ENCODE assay signal across 10 mouse cellular contexts in genomic region chr15:80075733-80076337, GRCm38 (mm10). TPM values are rescaled to one million over a fixed set of nuclear protein-coding genes. Genes with fewer than 3 reads are reported as not detected.
DNase-seq lines count a peak whose midpoint lies in the region; ATAC-seq and TF ChIP-seq lines count a peak whose summit lies in the region.
"Had no signal": no experiment of that assay in that cellular context is flagged by ENCODE, and none has a peak within 500 bp of the region (broad histone marks: within the 10 kb centered on the region; RNA-seq: fewer than 3 reads in every experiment).

No protein-coding gene starts in this region.

- no peak for DNase-seq in intestine, embryonic 14.5 days (ENCODE audit: low spot score)
- peak; percentile 49 for DNase-seq in MN1 (ENCODE audit: low spot score)
- DNase-seq in gastrocnemius, adult 8-10 months (ENCODE audit: low spot score in 2 of 2) = no peak
- DNase-seq in thymus, postnatal 36 days = no peak
- DNase-seq: kidney, postnatal 25 days had no signal

- no peaks in the 10 kb centered on the region for H3K9me3 ChIP-seq in intestine, embryonic 14.5 days (ENCODE audit: control insufficient read depth, low read length)
- no peaks in the 10 kb centered on the region for H3K9me3 ChIP-seq in intestine, postnatal 0 days (ENCODE audit: control insufficient read depth)

- H3K36me3 ChIP-seq in intestine, embryonic 14.5 days (ENCODE audit: control insufficient read depth, insufficient read depth, low read length) = peaks cover 43% of the 10 kb centered on the region
- H3K36me3 ChIP-seq in intestine, postnatal 0 days (ENCODE audit: control insufficient read depth, insufficient read depth) = peaks cover 43% of the 10 kb centered on the region

- H3K9ac ChIP-seq in intestine, embryonic 14.5 days (ENCODE audit: low read length) = no peak overlapping the region
- H3K9ac ChIP-seq in intestine, postnatal 0 days (ENCODE audit: low read depth, low read length) = no peak overlapping the region

- WGBS in intestine, embryonic 14.5 days = 28% methylated on average over 5 of the region's 5 CpGs
- 33% methylated on average over 5 of the region's 5 CpGs for WGBS in intestine, postnatal 0 days

- H3K27ac ChIP-seq in intestine, embryonic 14.5 days (ENCODE audit: low read depth) = no peak overlapping the region; the same call in 1 of the 2 replicates
- H3K27ac ChIP-seq in intestine, postnatal 0 days (ENCODE audit: low read depth, low read length) = no peak overlapping the region
- peak overlapping the region; percentile 17; the same call in 1 of the 2 replicates for H3K27ac ChIP-seq in embryonic fibroblast, embryonic 13.5 days (ENCODE audit: insufficient read depth, low read length)

- H3K4me1 ChIP-seq in intestine, embryonic 14.5 days (replicated peaks; ENCODE audit: control insufficient read depth, insufficient read depth, low read length) = no peaks in the 10 kb centered on the region
- H3K4me1 ChIP-seq in intestine, postnatal 0 days (replicated peaks; ENCODE audit: control insufficient read depth, insufficient read depth, low read length) = no peaks in the 10 kb centered on the region
- no peaks in the 10 kb centered on the region for H3K4me1 ChIP-seq in embryonic fibroblast, embryonic 13.5 days (ENCODE audit: control insufficient read depth, insufficient read depth, low read length)

- no peak overlapping the region for H3K4me2 ChIP-seq in intestine, embryonic 14.5 days (ENCODE audit: low read length)
- no peak overlapping the region for H3K4me2 ChIP-seq in intestine, postnatal 0 days (replicated peaks; ENCODE audit: low read depth)

- no peak for TF ChIP-seq CTCF in intestine, postnatal 0 days (IDR thresholded peaks at IDR 0.05; ENCODE audit: low read depth)
- TF ChIP-seq CTCF in embryonic fibroblast, embryonic 13.5 days (IDR thresholded peaks at IDR 0.05; ENCODE audit: borderline replicate concordance, insufficient read depth, low read length) = no peak

- no peak; the same call in 1 of the 2 replicates for TF ChIP-seq POLR2A in embryonic fibroblast, embryonic 13.5 days (IDR thresholded peaks at IDR 0.05; ENCODE audit: low read depth, low read length)

- H3K4me3 ChIP-seq in intestine, embryonic 14.5 days (ENCODE audit: low read depth, low read length) = no peak overlapping the region
- no peak overlapping the region for H3K4me3 ChIP-seq in intestine, postnatal 0 days (ENCODE audit: low read depth, low read length)
- H3K4me3 ChIP-seq in embryonic fibroblast, embryonic 13.5 days (ENCODE audit: insufficient read depth, low read length) = no peak overlapping the region
- H3K4me3 ChIP-seq: erythroblast, embryonic 14.5 days had no signal

- peak; percentile 33; the same call in 1 of the 2 replicates for ATAC-seq in intestine, embryonic 14.5 days (replicated peaks; ENCODE audit: low FRiP score, low TSS enrichment, low read depth)
- ATAC-seq in intestine, postnatal 0 days = no peak
- peak; percentile 27 for ATAC-seq in megakaryocyte-erythroid progenitor cell, adult 5-6 weeks (replicated peaks; ENCODE audit: low FRiP score, low TSS enrichment, poor library complexity, severe bottlenecking)
- no peak for ATAC-seq in monocyte, adult 5-6 weeks (replicated peaks; ENCODE audit: insufficient number of reproducible peaks, low FRiP score, low TSS enrichment, poor library complexity, severe bottlenecking)

- H3K27me3 ChIP-seq in intestine, embryonic 14.5 days (replicated peaks; ENCODE audit: control insufficient read depth, insufficient read depth, low read length) = no peaks in the 10 kb centered on the region
- no peaks in the 10 kb centered on the region for H3K27me3 ChIP-seq in intestine, postnatal 0 days (replicated peaks; ENCODE audit: control insufficient read depth, insufficient read depth, low read length)

RNA-seq across cellular contexts. Expression of gene Syngr1, which starts 15.3 kb away (rescaled TPM):
- 20.7 and 24.3 TPM in 2 replicates for polyA plus RNA-seq in intestine, embryonic 14.5 days (2014; fragmentation: Nextera tagmentation; extraction: Ambion mirVana)
- polyA plus RNA-seq in intestine, postnatal 0 days (2015; fragmentation: Nextera tagmentation; extraction: Ambion mirVana) = 6.8 and 10.4 TPM in 2 replicates
- 0.95 and 1.1 TPM in 2 replicates for polyA plus RNA-seq in embryonic fibroblast, embryonic 13.5 days (2011; ENCODE audit: insufficient read length, low read depth, missing spikeins)
- 12.7 and 18.1 TPM in 2 replicates for total RNA-seq in megakaryocyte-erythroid progenitor cell, adult 5-6 weeks (2014; fragmentation: Nextera tagmentation)
- total RNA-seq in megakaryocyte-erythroid progenitor cell, adult 5-6 weeks (2017) = 5.9 and 7.0 TPM in 2 replicates
- not detected in 3 replicates for total RNA-seq in monocyte, adult 5-6 weeks (2017)
- total RNA-seq in gastrocnemius, adult 8-10 months (2022) = 10 to 100 TPM; 54.5 to 72.8 (median 61.1) TPM

RNA-seq across cellular contexts. Expression of gene Rpl3, which starts 15.8 kb away (rescaled TPM):
- polyA plus RNA-seq in intestine, embryonic 14.5 days (2014; fragmentation: Nextera tagmentation; extraction: Ambion mirVana) = 1,482 and 1,532 TPM in 2 replicates
- 436 and 450 TPM in 2 replicates for polyA plus RNA-seq in intestine, postnatal 0 days (2015; fragmentation: Nextera tagmentation; extraction: Ambion mirVana)
- polyA plus RNA-seq in embryonic fibroblast, embryonic 13.5 days (2011; ENCODE audit: insufficient read length, low read depth, missing spikeins) = 1,636 and 1,653 TPM in 2 replicates
- total RNA-seq in megakaryocyte-erythroid progenitor cell, adult 5-6 weeks (2014; fragmentation: Nextera tagmentation) = 2,690 and 2,775 TPM in 2 replicates
- total RNA-seq in megakaryocyte-erythroid progenitor cell, adult 5-6 weeks (2017) = 3,160 and 3,275 TPM in 2 replicates
- total RNA-seq in monocyte, adult 5-6 weeks (2017) = 1,359 to 1,501 TPM (median 1,441 TPM) in 3 replicates
- 10 to 100 TPM; 23.1 to 56.7 (median 39.7) TPM for total RNA-seq in gastrocnemius, adult 8-10 months (2022)

RNA-seq across cellular contexts. Expression of gene Tab1, which starts 57.1 kb away (rescaled TPM):
- polyA plus RNA-seq in intestine, embryonic 14.5 days (2014; fragmentation: Nextera tagmentation; extraction: Ambion mirVana) = 36.1 and 37.5 TPM in 2 replicates
- 12.6 and 13.6 TPM in 2 replicates for polyA plus RNA-seq in intestine, postnatal 0 days (2015; fragmentation: Nextera tagmentation; extraction: Ambion mirVana)
- 11.0 and 12.2 TPM in 2 replicates for polyA plus RNA-seq in embryonic fibroblast, embryonic 13.5 days (2011; ENCODE audit: insufficient read length, low read depth, missing spikeins)
- 34.4 and 68.3 TPM in 2 replicates for total RNA-seq in megakaryocyte-erythroid progenitor cell, adult 5-6 weeks (2014; fragmentation: Nextera tagmentation)
- 13.8 and 20.4 TPM in 2 replicates for total RNA-seq in megakaryocyte-erythroid progenitor cell, adult 5-6 weeks (2017)
- total RNA-seq in monocyte, adult 5-6 weeks (2017) = 11.6 to 17.4 TPM (median 12.4 TPM) in 3 replicates
- 10 to 100 TPM; 11.5 to 13.6 (median 12.8) TPM for total RNA-seq in gastrocnemius, adult 8-10 months (2022)

Comparison
In these comparisons a context has a peak if more than half of its experiments do, and no peak if none do; other contexts are left out.
1. ATAC-seq: peak in intestine, embryonic 14.5 days (single experiment) and megakaryocyte-erythroid progenitor cell, adult 5-6 weeks (single experiment); none in intestine, postnatal 0 days (single experiment) and monocyte, adult 5-6 weeks (single experiment).
2. RNA of gene Rpl3, which starts 15.8 kb away (total RNA-seq): 2,690 to 3,275 TPM in megakaryocyte-erythroid progenitor cell, adult 5-6 weeks and 1,359 to 1,501 TPM in monocyte, adult 5-6 weeks; 23.1 to 56.7 TPM in gastrocnemius, adult 8-10 months; every median in the first group is over 10 times any median in the second.